Mouse (Mus musculus): ENCODE measurements around the gene Adad2.

GRCm38 (mm10) chr8:119604398-119604803 lies 8.1 kb upstream of the Adad2 start:
- no peak for TF ChIP-seq POLR2A (IDR thresholded peaks at IDR 0.05; ENCODE audit: low read depth, low read length)
- no peak for TF ChIP-seq CTCF (IDR thresholded peaks at IDR 0.05; ENCODE audit: extremely low read depth, insufficient read depth, insufficient read length, insufficient replicate concordance)

All from spleen, adult 2 months (tissue).